Mouse (Mus musculus): Measurements from ENCODE around the gene Cct5.
"Not testable (repeated sequence)": the region's sequence is repeated elsewhere in the genome, so short reads cannot be mapped to it uniquely, and the experiment has no call there.

The Cct5 gene

GRCm38 (mm10) chr15:31601279-31601645 is 342 bp downstream of the Cct5 start:
- no peak for DNase-seq (ENCODE audit: low read depth, low spot score)

- no peak for DNase-seq (ENCODE audit: low read depth, low spot score)
Measured at GRCm38 (mm10) chr15:31599834-31600233, 1.8 kb downstream of the Cct5 start.

GRCm38 (mm10) chr15:31595651-31596050 is 6.0 kb downstream of the Cct5 start:
- DNase-seq (ENCODE audit: low read depth, low spot score), result no peak

GRCm38 (mm10) chr15:31594260-31594659 is 7.3 kb downstream of the Cct5 start:
- no peak for DNase-seq (ENCODE audit: low read depth, low spot score)

GRCm38 (mm10) chr15:31592531-31592930 is 9.1 kb downstream of the Cct5 start:
- no peak for DNase-seq (ENCODE audit: low read depth, low spot score)

- DNase-seq (ENCODE audit: low read depth, low spot score), result no peak
Measured at GRCm38 (mm10) chr15:31590176-31590575, 11.4 kb downstream of the Cct5 start.

GRCm38 (mm10) chr15:31588989-31589640 is 12.5 kb downstream of the Cct5 start:
- DNase-seq (ENCODE audit: low read depth, low spot score), result no peak

- DNase-seq (ENCODE audit: low read depth, low spot score), result no peak
Measured at GRCm38 (mm10) chr15:31587789-31588188, 13.8 kb downstream of the Cct5 start.

GRCm38 (mm10) chr15:31586519-31586918 is 15.1 kb downstream of the Cct5 start:
- DNase-seq (ENCODE audit: low read depth, low spot score), result peak; percentile 91

GRCm38 (mm10) chr15:31586088-31586487 is 15.5 kb downstream of the Cct5 start:
- no peak for DNase-seq (ENCODE audit: low read depth, low spot score)

- DNase-seq (ENCODE audit: low read depth, low spot score), result no peak
Measured at GRCm38 (mm10) chr15:31585238-31585637, 16.4 kb downstream of the Cct5 start.

- DNase-seq (ENCODE audit: low read depth, low spot score), result no peak
Measured at GRCm38 (mm10) chr15:31583304-31584085, 18.1 kb downstream of the Cct5 start.

- not testable (repeated sequence) for DNase-seq (ENCODE audit: low read depth, low spot score)
Measured at GRCm38 (mm10) chr15:31581086-31581485, 20.5 kb downstream of the Cct5 start.

GRCm38 (mm10) chr15:31576076-31576475 is 25.5 kb downstream of the Cct5 start:
- peak; percentile 41 for DNase-seq (ENCODE audit: low read depth, low spot score)

GRCm38 (mm10) chr15:31573692-31574091 is 27.9 kb downstream of the Cct5 start:
- no peak for DNase-seq (ENCODE audit: low read depth, low spot score)

GRCm38 (mm10) chr15:31573287-31573686 is 28.3 kb downstream of the Cct5 start:
- no peak for DNase-seq (ENCODE audit: low read depth, low spot score)

GRCm38 (mm10) chr15:31571906-31572722 is 29.5 kb downstream of the Cct5 start:
- no peak for DNase-seq (ENCODE audit: low read depth, low spot score)

- no peak for DNase-seq (ENCODE audit: low read depth, low spot score)
Measured at GRCm38 (mm10) chr15:31570959-31571358, 30.6 kb downstream of the Cct5 start.

- DNase-seq (ENCODE audit: low read depth, low spot score), result no peak
Measured at GRCm38 (mm10) chr15:31569325-31570022, 32.1 kb downstream of the Cct5 start.

- DNase-seq (ENCODE audit: low read depth, low spot score), result peak; percentile 55
Measured at GRCm38 (mm10) chr15:31568581-31568996, 33.0 kb downstream of the Cct5 start.

- no peak for DNase-seq (ENCODE audit: low read depth, low spot score)
Measured at GRCm38 (mm10) chr15:31567431-31567830, 34.2 kb downstream of the Cct5 start.

- no peak for DNase-seq (ENCODE audit: low read depth, low spot score)
Measured at GRCm38 (mm10) chr15:31565786-31566185, 35.8 kb downstream of the Cct5 start.
